Mouse (Mus musculus) olfactory bulb, adult 2 months (tissue): ENCODE measurements around the gene Pcif1.

ENCODE experiments used
- CTCF ChIP-seq: fragments of 200-500 bp; IDR thresholded peaks from 2 replicates; pipeline ENCODE4 v1.5.1; 2012; ENCODE audit warnings: low read depth, mild to moderate bottlenecking, low read length, moderate library complexity; ENCODE audit not compliant: insufficient read depth
- POLR2A ChIP-seq: fragments of 200-500 bp; IDR thresholded peaks from 2 replicates; pipeline ENCODE4 v1.6.1; 2012; ENCODE audit warnings: mild to moderate bottlenecking, low read depth, low read length, moderate library complexity; ENCODE audit not compliant: insufficient read depth

DNA sequence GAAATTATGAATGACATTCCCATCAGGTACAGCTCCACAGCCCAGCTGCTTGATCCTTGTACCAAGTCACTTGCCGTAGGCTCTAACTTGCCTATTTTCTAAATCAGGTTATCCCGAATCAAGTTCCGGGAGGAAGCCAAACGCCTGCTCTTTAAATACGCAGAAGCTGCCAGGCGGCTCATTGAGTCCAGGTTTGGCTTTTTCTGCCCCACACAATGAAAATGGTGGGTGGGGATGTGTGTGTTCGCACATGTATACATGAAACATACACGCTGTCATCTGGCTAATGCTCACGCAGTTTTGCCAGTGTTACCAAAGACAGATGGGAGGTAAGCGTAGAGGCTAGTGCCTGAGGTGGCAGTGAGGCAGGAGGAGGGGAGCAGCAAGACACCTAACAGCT lies 7.5 kb downstream of the Pcif1 start:
- TF ChIP-seq CTCF (no peak), POLR2A (no peak)
